Mouse (Mus musculus) liver, embryonic 11.5 days (tissue): ENCODE measurements around the gene Crip2. TPM values are rescaled to one million over a fixed set of nuclear protein-coding genes. Genes with fewer than 3 reads are reported as not detected.

Experiments used
- ATAC-seq: fragments of 200-750 bp; cut with Nextera tagmentation; replicated peaks from 2 replicates; pipeline ENCODE4 v1.8.0; 2017; ENCODE audit warnings: moderate number of reproducible peaks, mild to moderate bottlenecking, moderate TSS enrichment, moderate library complexity; ENCODE audit not compliant: low FRiP score
- DNase-seq: peaks from one replicate; pipeline ENCODE4 v3.0.0-alpha.2; 2017; ENCODE audit warnings: low spot score
- H3K27ac ChIP-seq: fragments of 300-500 bp; sonication (generic); 2 replicates; pipeline ENCODE4 v1.5.1; 2014; ENCODE audit warnings: mild to moderate bottlenecking, low read depth, low read length, control low read depth
- H3K27me3 ChIP-seq: fragments of 300-500 bp; sonication (generic); replicated peaks from 2 replicates; pipeline ENCODE4 v1.6.1; 2014; ENCODE audit warnings: low read length, mixed read lengths; ENCODE audit not compliant: control insufficient read depth, insufficient read depth
- H3K36me3 ChIP-seq: fragments of 300-500 bp; sonication (generic); 2 replicates; pipeline ENCODE4 v1.6.1; 2014; ENCODE audit warnings: mild to moderate bottlenecking, low read length, moderate library complexity, mixed read lengths; ENCODE audit not compliant: control insufficient read depth, insufficient read depth
- H3K4me1 ChIP-seq: fragments of 300-500 bp; sonication (generic); replicated peaks from 2 replicates; pipeline ENCODE4 v1.6.1; 2014; ENCODE audit warnings: low read length, mixed read lengths; ENCODE audit not compliant: control insufficient read depth, insufficient read depth
- H3K4me2 ChIP-seq: fragments of 300-500 bp; sonication (generic); 2 replicates; pipeline ENCODE4 v1.6.1; 2014; ENCODE audit warnings: mild to moderate bottlenecking, control low read depth, moderate library complexity
- H3K4me3 ChIP-seq: fragments of 300-500 bp; sonication (generic); 2 replicates; pipeline ENCODE4 v1.5.1; 2014; ENCODE audit warnings: low read depth, low read length, control low read depth
- H3K9ac ChIP-seq: fragments of 300-500 bp; sonication (generic); 2 replicates; pipeline ENCODE4 v1.6.1; 2014; ENCODE audit warnings: low read depth, low read length, control low read depth
- H3K9me3 ChIP-seq: fragments of 300-500 bp; sonication (generic); 2 replicates; pipeline ENCODE4 v1.6.1; 2016; ENCODE audit warnings: low read length, inconsistent platforms, mixed read lengths; ENCODE audit not compliant: control insufficient read depth
- WGBS: fragments of 180-500 bp; shearing (Covaris S2); extraction: QIAGEN DNeasy Blood & Tissue Kit; methylation state at CpG from one replicate; pipeline ENCODE4 v1.1.7; 2014; 5-methylcytosine and 5-hydroxymethylcytosine counted together
- polyA plus RNA-seq: library from polyadenylated mRNA; unstranded; fragments of >200 nt; fragmentation: Nextera tagmentation; extraction: Ambion mirVana; gene quantifications from 2 replicates; pipeline ENCODE4 v1.2.1, GENCODE M21; 2014

Crip2 gene
- polyA plus RNA-seq: 80.6 and 86.9 TPM in 2 replicates

DNA sequence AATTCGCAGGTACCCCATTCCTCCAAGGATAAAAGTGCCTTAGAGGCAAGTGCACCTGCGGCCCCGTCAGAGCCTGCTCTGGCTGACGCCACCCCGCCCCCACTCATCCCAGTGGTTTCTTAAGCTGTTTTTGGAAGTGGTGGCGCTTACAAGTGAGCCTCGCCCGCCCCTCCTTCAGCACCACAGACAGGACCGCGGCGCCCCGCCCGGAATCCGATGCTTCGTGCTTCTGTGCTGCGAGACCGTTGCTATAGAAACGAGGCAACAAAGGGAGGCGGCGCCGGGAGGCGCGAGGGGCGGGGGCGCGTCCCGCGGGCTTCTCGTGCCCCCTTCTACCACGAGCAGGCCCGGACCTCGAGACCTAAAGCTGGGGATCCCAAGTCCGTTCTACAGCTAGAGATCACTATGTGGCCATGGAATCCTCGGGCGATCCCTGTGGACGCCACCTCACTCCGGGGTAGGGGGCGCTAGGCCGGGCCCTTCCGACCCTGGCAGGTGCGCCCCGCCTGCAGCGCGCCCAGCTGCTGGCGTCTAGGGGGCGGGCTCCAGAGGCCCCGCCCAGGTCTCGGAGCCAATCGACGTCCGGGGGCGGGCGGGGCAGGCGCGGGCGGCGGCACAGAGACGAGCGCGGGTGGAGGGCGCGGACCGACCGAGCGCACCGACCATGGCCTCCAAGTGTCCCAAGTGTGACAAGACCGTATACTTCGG lies at the start of gene Crip2:
Gene Crip2, plus strand, starts transcription at position 329 of the 708 bp plus-strand sequence.
- peak; percentile 89 for DNase-seq
- under 1% methylated on average over 68 of the region's 68 CpGs for WGBS
- Histone ChIP-seq H3K4me1 (peaks cover 21% of the 10 kb centered on the region), H3K9me3 (no peaks in the 10 kb centered on the region), H3K36me3 (peaks cover 26% of the 10 kb centered on the region), H3K4me3 (peak within 1 kb of the TSS; percentile 65), H3K27ac (no peak within 1 kb of the TSS), H3K4me2 (peak within 1 kb of the TSS; percentile 94), H3K27me3 (peaks cover 30% of the 10 kb centered on the region), H3K9ac (peak within 1 kb of the TSS; percentile 59)
- ATAC-seq: peak; percentile 86

DNA sequence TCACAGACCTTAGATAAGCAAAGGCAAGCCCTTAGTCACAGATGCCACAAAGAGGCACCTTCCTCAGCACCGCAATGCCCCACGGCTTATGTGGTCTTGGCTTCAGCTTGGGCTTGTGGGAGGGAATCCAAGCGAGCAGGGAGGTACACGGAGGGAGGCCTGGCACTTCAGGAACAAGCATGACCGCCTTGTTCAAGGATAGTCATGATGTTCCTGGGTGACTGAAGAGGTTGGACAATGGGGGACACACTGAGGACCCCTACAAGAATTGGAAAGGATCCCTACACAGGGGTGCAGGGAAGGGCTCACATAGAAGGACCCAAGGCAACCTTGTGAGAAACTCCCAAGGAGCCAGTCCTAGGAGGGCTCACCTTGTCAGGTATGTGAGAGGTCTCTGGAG lies 43.0 kb upstream of the Crip2 start:
- Histone ChIP-seq H3K9ac (no peak overlapping the region), H3K27ac (no peak overlapping the region), H3K36me3 (peaks cover 10% of the 10 kb centered on the region), H3K4me3 (peak overlapping the region; percentile 100), H3K4me1 (peaks cover 23% of the 10 kb centered on the region), H3K4me2 (no peak overlapping the region), H3K27me3 (no peaks in the 10 kb centered on the region), H3K9me3 (no peaks in the 10 kb centered on the region)
- DNase-seq (no peak), ATAC-seq (no peak)
- 75% methylated on average over 5 of the region's 5 CpGs for WGBS

- H3K4me1 ChIP-seq: peaks cover 29% of the 10 kb centered on the region
- peak within 1 kb of the TSS; percentile 100 for H3K9ac ChIP-seq
- H3K4me2 ChIP-seq: peak within 1 kb of the TSS; percentile 94
- H3K36me3 ChIP-seq: peaks cover 10% of the 10 kb centered on the region
- peak; percentile 64 for DNase-seq
- 3% methylated on average over 42 of the region's 53 CpGs for WGBS
- peak within 1 kb of the TSS; percentile 100 for H3K4me3 ChIP-seq
- H3K27ac ChIP-seq: peak within 1 kb of the TSS; percentile 93
- H3K9me3 ChIP-seq: no peaks in the 10 kb centered on the region
- peak; percentile 74 for ATAC-seq
- no peaks in the 10 kb centered on the region for H3K27me3 ChIP-seq
Observed at GRCm38 (mm10) chr12:113097749-113098281, 42.2 kb upstream of the Crip2 start, which contains the start of gene Mta1. Mta1 (plus strand) TSS chr12:113098278.

GRCm38 (mm10) chr12:113098530-113099151 lies 41.4 kb upstream of the Crip2 start:
- peak; percentile 63 for DNase-seq
- peak overlapping the region; percentile 93 for H3K27ac ChIP-seq
- H3K4me2 ChIP-seq: peak overlapping the region; percentile 91
- peak; percentile 11; the same call in 1 of the 2 replicates for ATAC-seq
- WGBS: under 1% methylated on average over 51 of the region's 60 CpGs
- peak overlapping the region; percentile 100 for H3K4me3 ChIP-seq
- peaks cover 10% of the 10 kb centered on the region for H3K36me3 ChIP-seq
- peak overlapping the region; percentile 100 for H3K9ac ChIP-seq
- no peaks in the 10 kb centered on the region for H3K9me3 ChIP-seq
- H3K27me3 ChIP-seq: no peaks in the 10 kb centered on the region
- peaks cover 37% of the 10 kb centered on the region for H3K4me1 ChIP-seq

GRCm38 (mm10) chr12:113099470-113100237 lies 40.4 kb upstream of the Crip2 start:
- 25% methylated on average over 6 of the region's 6 CpGs for WGBS
- peak; percentile 19; the same call in 1 of the 2 replicates for ATAC-seq
- peak overlapping the region; percentile 93; the same call in 1 of the 2 replicates for H3K27ac ChIP-seq

GRCm38 (mm10) chr12:113100448-113101076 lies 39.5 kb upstream of the Crip2 start:
- Histone ChIP-seq H3K4me3 (no peak overlapping the region), H3K9ac (no peak overlapping the region; the same call in 1 of the 2 replicates), H3K4me2 (peak overlapping the region; percentile 91), H3K27ac (peak overlapping the region; percentile 19; the same call in 1 of the 2 replicates), H3K27me3 (no peaks in the 10 kb centered on the region), H3K9me3 (no peaks in the 10 kb centered on the region), H3K36me3 (peaks cover 13% of the 10 kb centered on the region), H3K4me1 (peaks cover 44% of the 10 kb centered on the region)
- WGBS: 78% methylated on average over 5 of the region's 5 CpGs
- ATAC-seq: no peak
- DNase-seq: no peak

More at GRCm38 (mm10) chr12:113099470-113100237, 40.4 kb upstream of the Crip2 start:
- Histone ChIP-seq H3K9ac (peak overlapping the region; percentile 100), H3K36me3 (peaks cover 10% of the 10 kb centered on the region), H3K4me2 (peak overlapping the region; percentile 91), H3K9me3 (no peaks in the 10 kb centered on the region), H3K4me1 (peaks cover 44% of the 10 kb centered on the region), H3K27me3 (no peaks in the 10 kb centered on the region), H3K4me3 (peak overlapping the region; percentile 100)
- DNase-seq: no peak

GRCm38 (mm10) chr12:113101251-113101960 lies 38.6 kb upstream of the Crip2 start:
- no peak for DNase-seq
- ATAC-seq: no peak
- Histone ChIP-seq H3K27ac (no peak overlapping the region), H3K4me3 (no peak overlapping the region), H3K4me2 (no peak overlapping the region), H3K9me3 (no peaks in the 10 kb centered on the region; the same call in 1 of the 2 replicates), H3K4me1 (peaks cover 48% of the 10 kb centered on the region), H3K27me3 (no peaks in the 10 kb centered on the region), H3K36me3 (peaks cover 15% of the 10 kb centered on the region), H3K9ac (no peak overlapping the region)
- 76% methylated on average over 9 of the region's 9 CpGs for WGBS
